Mouse (Mus musculus) cortical plate, adult 2 months (tissue): ENCODE measurements at regions not wholly inside any gene's neighbourhood (a gene's known extent, or its start where the extent isn't known, plus 50 kb on each side); places are given as distances from the start of the nearest gene placed in this dataset.

ENCODE experiments used
- CTCF ChIP-seq: fragments of 200-500 bp; IDR thresholded peaks from 2 replicates; pipeline ENCODE4 v1.5.1; 2011; ENCODE audit warnings: mild to moderate bottlenecking, control low read depth, low read length; ENCODE audit not compliant: insufficient read depth; ENCODE audit errors: extremely low read depth
- POLR2A ChIP-seq: fragments of 200-500 bp; IDR thresholded peaks from 2 replicates; pipeline ENCODE4 v1.6.1; 2011; ENCODE audit warnings: mild to moderate bottlenecking, low read length, control low read depth; ENCODE audit not compliant: insufficient read depth; ENCODE audit errors: extremely low read depth

DNA sequence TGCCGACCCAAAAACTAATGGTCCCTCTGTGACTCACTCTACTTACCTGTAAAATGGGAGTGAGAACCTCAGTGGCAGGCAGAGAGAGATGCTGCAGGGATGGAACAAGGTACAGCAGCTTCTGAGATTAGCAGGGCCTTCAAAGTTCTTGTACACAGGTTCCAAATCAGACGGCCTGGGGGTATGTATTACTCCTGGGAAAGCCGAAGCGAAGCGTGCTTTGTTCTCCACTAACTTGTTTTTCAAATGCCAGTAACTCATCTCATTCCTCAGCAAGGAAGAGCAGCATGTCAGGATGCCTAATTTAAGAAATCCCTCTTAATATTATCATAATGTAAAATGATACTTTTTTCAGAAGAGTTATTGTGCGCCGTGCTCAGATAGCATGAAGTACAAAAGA is 66.1 kb upstream of the Cacna2d3 start:
- TF ChIP-seq CTCF (no peak), POLR2A (no peak)
